Mouse (Mus musculus) neutrophil, adult 59 days (primary cell): Measurements from ENCODE around the gene Gm21921. TPM values are rescaled to one million over a fixed set of nuclear protein-coding genes. Genes with fewer than 3 reads are reported as not detected.

Experiments used
- total RNA-seq, 2 experiments: library from RNA; stranded (reverse); gene quantifications; 1 replicate in 1 of 2; 2 replicates in 1 of 2; pipeline ENCODE4 v1.2.4; 2023

Gene Gm21921
- not detected for total RNA-seq

DNA sequence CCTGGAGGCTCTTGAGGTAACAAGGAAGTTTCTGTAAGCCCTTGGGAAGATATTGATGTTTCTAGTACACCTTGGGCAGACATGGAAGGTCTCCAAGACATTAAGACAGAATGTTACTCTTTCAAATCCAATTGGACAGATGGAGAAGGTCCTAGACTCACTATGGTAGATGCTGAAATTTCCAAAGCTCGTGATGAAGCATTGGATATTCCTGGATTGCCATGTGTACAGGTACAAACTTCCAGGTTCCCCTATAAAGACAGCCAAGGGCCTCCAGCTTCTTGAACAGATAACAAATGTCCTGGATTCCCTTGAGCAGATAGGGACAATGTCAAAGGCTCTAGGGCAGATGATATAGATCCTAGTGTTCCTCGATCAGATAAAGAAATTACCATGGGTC is at the start of gene Gm21921:
Gene Gm21921 (minus strand): TSS at position 101 of the 400 bp plus-strand sequence.

